Mouse (Mus musculus): ENCODE results near the gene Ciao2b.

- no peak for TF ChIP-seq CTCF (IDR thresholded peaks at IDR 0.05; ENCODE audit: extremely low read depth, insufficient read depth, insufficient read length, insufficient replicate concordance)
- TF ChIP-seq POLR2A (IDR thresholded peaks at IDR 0.05; ENCODE audit: low read depth, low read length): no peak
Observed at GRCm38 (mm10) chr8:104611613-104612012, 30.2 kb downstream of the Ciao2b start.
